Mouse (Mus musculus): ENCODE data around the gene Elavl3. TPM values are rescaled to one million over a fixed set of nuclear protein-coding genes. Genes with fewer than 3 reads are reported as not detected.

The Elavl3 gene
- total and polyA plus RNA-seq, 3 experiments = 0.15 to 1.1 TPM; not detected in 1

DNA sequence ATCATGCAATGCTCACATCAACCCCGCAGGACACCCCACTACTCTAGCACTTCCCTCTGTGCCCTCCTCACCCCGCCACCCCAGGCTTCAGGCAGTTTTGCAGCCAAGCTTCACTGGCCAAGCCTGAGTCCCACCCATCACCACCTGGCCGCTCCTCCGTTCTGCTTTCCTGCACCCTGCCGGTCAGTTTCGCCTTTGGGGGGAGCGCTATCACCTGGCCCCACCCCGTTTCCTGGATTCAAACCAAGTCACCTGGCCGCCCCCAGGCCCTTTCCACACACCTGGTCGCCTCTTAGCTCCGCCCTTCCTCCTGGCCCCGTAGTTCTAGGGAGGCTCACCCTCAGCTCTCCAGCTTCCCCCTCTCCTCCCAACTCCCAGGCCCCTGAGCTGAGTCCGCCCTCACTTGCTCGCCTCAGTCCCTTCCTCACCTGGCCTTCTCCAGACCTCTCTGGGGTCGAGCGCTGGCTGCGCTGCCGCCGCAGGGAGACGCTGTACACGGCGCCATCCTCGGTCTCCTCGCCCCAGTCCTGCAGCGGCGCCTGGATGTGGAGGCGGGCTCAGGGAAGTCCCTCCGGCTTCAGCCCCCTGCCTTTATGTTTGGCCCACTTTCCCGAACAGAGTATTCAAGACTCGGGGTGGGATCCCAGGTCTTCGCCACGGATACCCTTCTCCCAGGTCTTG, 63.3 kb downstream of the Elavl3 start:
- H3K9me3 ChIP-seq (replicated peaks; ENCODE audit: insufficient read depth, low read length) = no peaks in the 10 kb centered on the region
- no peak overlapping the region for H3K4me3 ChIP-seq (ENCODE audit: control insufficient read depth in 1 of 2, insufficient read depth in 1 of 2, low read depth in 2 of 2, low read length in 2 of 2)
- peaks cover 19 to 30% of the 10 kb centered on the region in 2 experiments for H3K27me3 ChIP-seq (ENCODE audit: control insufficient read depth in 1 of 2, insufficient read depth in 2 of 2, low read length in 2 of 2)
- H3K27ac ChIP-seq (ENCODE audit: control insufficient read depth, low read depth, low read length) = no peak overlapping the region
- no peak for TF ChIP-seq E2F4 (IDR thresholded peaks at IDR 0.05; ENCODE audit: borderline replicate concordance, low read depth, low read length)
- TF ChIP-seq POLR2AphosphoS5 (IDR thresholded peaks at IDR 0.05; ENCODE audit: borderline replicate concordance, low read depth, low read length) = no peak
- no peak for TF ChIP-seq TAL1 (IDR thresholded peaks at IDR 0.05; ENCODE audit: low read length)
- H3K9ac ChIP-seq (ENCODE audit: control insufficient read depth, low read depth, low read length, poor library complexity, severe bottlenecking) = no peak overlapping the region
- no peaks in the 10 kb centered on the region for H3K79me2 ChIP-seq (ENCODE audit: control insufficient read depth, insufficient read depth, low read length, poor library complexity)
- H3K36me3 ChIP-seq (ENCODE audit: control insufficient read depth in 1 of 2, insufficient read depth in 2 of 2, low read length in 2 of 2) = no peaks in the 10 kb centered on the region
- DNase-seq (ENCODE audit: low read depth, low spot score) = no peak
- no peaks in the 10 kb centered on the region for H3K4me1 ChIP-seq (ENCODE audit: control insufficient read depth in 1 of 2, insufficient read depth in 2 of 2, low read length in 2 of 2)

GRCm38 (mm10) chr9:21987592-21988342, 64.1 kb downstream of the Elavl3 start:
- Histone ChIP-seq H3K27me3 (ENCODE audit: control insufficient read depth in 1 of 2, insufficient read depth in 2 of 2, low read length in 2 of 2) (peaks cover 22 to 37% of the 10 kb centered on the region in 2 experiments), H3K79me2 (ENCODE audit: control insufficient read depth, insufficient read depth, low read length, poor library complexity) (no peaks in the 10 kb centered on the region), H3K9me3 (replicated peaks; ENCODE audit: insufficient read depth, low read length) (no peaks in the 10 kb centered on the region), H3K4me3 (ENCODE audit: control insufficient read depth in 1 of 2, insufficient read depth in 1 of 2, low read depth in 2 of 2, low read length in 2 of 2) (no peak overlapping the region), H3K9ac (ENCODE audit: control insufficient read depth, low read depth, low read length, poor library complexity, severe bottlenecking) (no peak overlapping the region), H3K4me1 (ENCODE audit: control insufficient read depth in 1 of 2, insufficient read depth in 2 of 2, low read length in 2 of 2) (no peaks in the 10 kb centered on the region), H3K36me3 (ENCODE audit: control insufficient read depth in 1 of 2, insufficient read depth in 2 of 2, low read length in 2 of 2) (no peaks in the 10 kb centered on the region), H3K27ac (ENCODE audit: control insufficient read depth, low read depth, low read length) (no peak overlapping the region)
- TF ChIP-seq ZC3H11A (IDR thresholded peaks at IDR 0.05; ENCODE audit: low read depth, low read length) = no peak
- TF ChIP-seq GATA1 (IDR thresholded peaks at IDR 0.05; ENCODE audit: low read depth, low read length) = no peak
- TF ChIP-seq MEF2A (IDR thresholded peaks at IDR 0.05; ENCODE audit: extremely low read depth, insufficient replicate concordance, low read depth, low read length, poor library complexity, severe bottlenecking) = no peak
- TF ChIP-seq TAL1 (IDR thresholded peaks at IDR 0.05; ENCODE audit: low read length) = no peak
- no peak for TF ChIP-seq ETS1 (IDR thresholded peaks at IDR 0.05; ENCODE audit: low read depth, low read length)
- TF ChIP-seq E2F4 (IDR thresholded peaks at IDR 0.05; ENCODE audit: borderline replicate concordance, low read depth, low read length) = no peak
- no peak for TF ChIP-seq POLR2AphosphoS2 (IDR thresholded peaks at IDR 0.05; ENCODE audit: low read length)
- TF ChIP-seq ELF1 (IDR thresholded peaks at IDR 0.05; ENCODE audit: low read depth, low read length) = no peak
- no peak for TF ChIP-seq MXI1 (IDR thresholded peaks at IDR 0.05; ENCODE audit: low read depth, low read length)
- no peak for TF ChIP-seq BHLHE40 (IDR thresholded peaks at IDR 0.05; ENCODE audit: borderline replicate concordance, low read depth, low read length)
- no peak for TF ChIP-seq CTCF (IDR thresholded peaks at IDR 0.05 in 2 of 3, conservative IDR thresholded peaks at IDR 0.05 in 1 of 3; ENCODE audit: control insufficient read depth in 1 of 3, insufficient read depth in 1 of 3, low read depth in 2 of 3, low read length in 3 of 3, poor library complexity in 1 of 3, severe bottlenecking in 1 of 3)
- DNase-seq (ENCODE audit: low read depth, low spot score) = no peak

All from MEL (cell line).